Mouse (Mus musculus): ENCODE measurements at regions not wholly inside any gene's neighbourhood (a gene's known extent, or its start where the extent isn't known, plus 50 kb on each side); places are given as distances from the start of the nearest gene placed in this dataset.
"Not testable (repeated sequence)": the region's sequence is repeated elsewhere in the genome, so short reads cannot be mapped to it uniquely, and the experiment has no call there.

DNA sequence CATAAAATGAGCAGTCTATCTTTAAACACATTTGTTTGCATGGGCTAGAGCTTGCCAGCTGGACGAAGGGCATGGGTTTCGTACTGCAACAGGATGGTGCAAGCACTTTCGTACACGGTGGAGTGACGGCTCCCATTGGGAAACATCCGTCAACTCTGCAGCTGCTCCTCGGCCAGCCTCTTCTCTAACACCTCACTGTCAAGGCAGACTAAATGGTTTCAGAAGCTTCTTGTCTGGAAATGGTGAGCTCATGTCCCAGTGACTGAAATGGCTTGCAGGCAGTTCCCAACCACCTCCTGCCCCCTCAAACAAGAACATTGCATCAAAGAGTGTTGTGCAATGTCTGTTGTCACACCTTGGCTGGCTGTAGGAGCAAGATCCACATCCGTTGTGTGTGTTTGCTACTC, 163.4 kb downstream of the Trib2 start:
- no peak for DNase-seq

DNA sequence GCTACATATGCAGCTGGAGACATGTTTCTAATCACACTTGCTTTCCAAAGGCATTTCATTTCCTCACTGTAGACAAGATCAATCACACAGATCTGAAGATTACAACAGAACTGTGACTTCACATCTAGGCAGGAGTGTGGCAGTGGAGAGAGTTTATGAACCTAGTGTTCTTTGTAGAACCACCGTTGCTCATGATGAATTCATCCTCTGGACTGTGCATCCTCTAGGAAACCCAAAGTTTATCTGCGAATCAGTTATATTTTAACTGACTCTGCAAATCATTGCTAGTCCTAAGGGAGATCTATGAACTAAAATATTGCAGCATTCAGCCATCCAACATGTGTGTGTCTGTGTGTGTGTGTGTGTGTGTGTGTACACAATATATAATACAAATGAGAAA, 165.4 kb downstream of the Trib2 start:
- no peak for DNase-seq

DNA sequence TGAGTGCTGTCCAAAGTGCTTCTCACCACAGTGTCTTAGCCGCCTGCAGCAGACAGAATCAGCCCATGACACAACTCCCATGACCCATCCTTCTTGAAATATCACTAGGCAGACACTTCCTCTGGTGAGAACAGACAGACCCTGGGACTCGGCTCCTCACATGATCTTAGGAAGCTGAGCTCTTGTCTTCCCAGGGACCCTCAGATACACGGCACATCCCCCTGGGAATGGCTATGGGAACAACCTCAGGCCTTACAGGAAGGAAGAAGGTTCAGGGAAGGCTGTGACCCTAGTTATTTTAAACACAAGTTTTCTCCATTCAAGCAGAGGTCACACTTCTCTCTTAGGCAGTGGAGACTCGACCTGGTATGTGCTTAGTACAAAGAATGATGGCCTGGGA, 166.8 kb downstream of the Trib2 start:
- DNase-seq = no peak

GRCm38 (mm10) chr12:15649226-15649625, 167.5 kb downstream of the Trib2 start:
- no peak for DNase-seq

- DNase-seq = no peak
Observed at GRCm38 (mm10) chr12:15644074-15644672, 172.5 kb downstream of the Trib2 start.

DNA sequence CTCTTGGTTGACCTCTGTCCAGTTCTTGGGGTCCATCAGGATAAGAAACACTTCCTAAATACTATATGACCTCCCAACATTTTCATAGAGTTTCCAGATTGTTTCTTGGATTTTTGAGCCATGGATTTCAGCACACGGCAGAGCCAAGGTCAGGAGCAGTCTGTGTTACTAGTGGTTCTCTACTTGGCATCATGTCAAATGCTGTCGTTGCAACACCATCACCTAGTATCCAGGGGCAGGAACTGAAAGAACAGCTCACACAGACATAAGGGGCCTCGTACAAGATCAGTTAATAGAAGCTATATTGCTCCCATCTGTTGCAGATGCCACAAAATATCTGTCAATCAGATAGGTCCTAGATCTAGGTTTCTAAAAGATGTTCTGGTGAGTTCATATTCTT, 173.1 kb downstream of the Trib2 start:
- DNase-seq = no peak

DNA sequence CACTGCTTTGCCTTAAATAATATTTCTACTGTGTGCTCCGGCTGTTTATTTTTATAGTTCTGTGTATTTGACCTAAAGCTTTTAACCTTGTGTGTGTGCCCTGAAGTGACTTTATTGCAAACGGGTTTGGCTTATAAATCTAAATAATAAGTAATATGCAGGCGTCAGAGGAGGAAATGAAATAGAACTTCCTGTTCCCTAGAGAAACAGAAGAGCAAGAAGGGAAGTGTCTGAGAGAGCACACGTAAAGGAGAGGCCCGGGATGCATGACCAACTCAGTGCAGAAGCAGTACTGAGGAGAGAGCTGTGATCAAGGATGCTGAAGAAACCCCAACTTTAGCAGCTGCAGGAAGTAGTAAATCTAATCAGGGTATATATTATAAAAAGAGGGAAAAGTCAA, 176.4 kb downstream of the Trib2 start:
- DNase-seq = no peak

DNA sequence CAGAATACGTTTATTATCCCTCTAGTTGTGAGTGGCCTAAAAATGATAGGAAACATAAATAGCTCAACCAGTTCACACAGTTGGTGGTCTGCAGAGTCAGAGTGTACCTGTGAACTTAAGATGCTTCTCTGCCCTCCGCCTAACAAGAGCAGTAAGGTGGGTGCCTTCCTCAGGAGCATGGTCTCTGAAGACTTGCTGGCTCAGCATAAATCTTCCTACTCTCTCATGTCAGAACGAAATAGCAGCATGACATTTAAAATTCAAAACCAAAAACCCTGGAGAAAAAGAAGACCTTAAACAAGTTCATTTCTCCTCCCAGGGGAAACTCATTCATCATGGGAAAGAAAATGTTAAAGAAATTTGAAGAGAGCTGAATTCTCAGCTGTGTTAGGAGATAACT, 186.8 kb downstream of the Trib2 start:
- DNase-seq = no peak

GRCm38 (mm10) chr12:15619521-15619920, 197.2 kb downstream of the Trib2 start:
- no peak for DNase-seq

DNA sequence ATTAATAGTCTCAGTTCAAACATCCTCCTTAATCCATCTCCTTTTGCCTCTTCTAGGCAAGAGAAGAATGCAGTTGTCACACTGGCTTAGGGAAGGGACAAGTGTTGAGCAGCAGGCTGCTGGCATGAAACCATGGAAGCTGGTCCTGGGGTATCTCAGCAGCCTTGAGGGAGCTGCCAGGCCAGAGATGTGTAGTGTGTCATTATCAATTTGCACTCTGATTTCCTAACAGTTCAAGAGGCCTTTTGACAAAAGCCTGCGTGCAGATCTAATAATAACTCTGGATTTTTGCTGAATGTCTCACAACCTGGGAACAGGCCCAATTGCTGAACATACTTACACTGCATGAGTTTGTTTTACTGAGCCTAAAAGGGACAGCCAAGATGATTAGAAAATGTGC, 199.4 kb downstream of the Trib2 start:
- DNase-seq = no peak

GRCm38 (mm10) chr12:15611847-15612580, 204.7 kb downstream of the Trib2 start:
- DNase-seq = no peak

DNA sequence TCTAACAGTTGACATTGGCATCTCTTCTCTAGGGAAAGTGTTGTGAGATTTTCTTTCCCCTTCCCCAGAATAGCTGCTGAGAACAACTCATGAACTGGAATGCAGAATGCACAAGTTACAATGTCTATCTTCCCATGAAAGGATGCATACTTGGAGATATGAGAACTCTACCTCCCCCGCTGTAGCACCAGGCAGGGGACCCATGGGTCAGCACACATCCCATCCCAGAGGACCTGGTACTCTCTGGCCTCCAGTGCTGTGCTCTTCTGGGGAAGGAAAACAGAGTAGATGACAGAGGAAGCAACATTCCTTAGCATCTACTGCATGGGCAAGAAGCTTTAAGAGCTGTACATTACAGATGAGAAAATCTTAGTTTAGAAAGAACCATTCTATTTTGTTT, 209.6 kb downstream of the Trib2 start:
- DNase-seq = no peak

DNA sequence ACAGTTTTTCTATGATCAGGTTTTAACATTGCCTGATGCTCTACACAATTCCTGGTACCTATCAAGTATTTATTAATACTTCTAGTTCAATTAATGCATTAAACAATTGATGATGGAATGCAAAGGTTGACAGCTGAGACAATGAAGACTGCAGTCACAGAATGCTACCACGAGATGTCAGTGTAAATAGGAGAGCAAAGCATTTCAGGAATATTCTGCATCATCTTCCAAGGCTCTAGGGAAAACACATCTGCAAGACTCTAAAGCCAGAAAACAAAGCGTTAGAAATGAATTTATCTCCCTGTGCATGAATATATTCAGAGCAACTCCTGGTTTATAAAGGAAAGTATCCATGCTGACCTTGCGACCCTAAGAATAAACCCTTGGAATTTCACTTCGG, 210.6 kb downstream of the Trib2 start:
- no peak for DNase-seq

DNA sequence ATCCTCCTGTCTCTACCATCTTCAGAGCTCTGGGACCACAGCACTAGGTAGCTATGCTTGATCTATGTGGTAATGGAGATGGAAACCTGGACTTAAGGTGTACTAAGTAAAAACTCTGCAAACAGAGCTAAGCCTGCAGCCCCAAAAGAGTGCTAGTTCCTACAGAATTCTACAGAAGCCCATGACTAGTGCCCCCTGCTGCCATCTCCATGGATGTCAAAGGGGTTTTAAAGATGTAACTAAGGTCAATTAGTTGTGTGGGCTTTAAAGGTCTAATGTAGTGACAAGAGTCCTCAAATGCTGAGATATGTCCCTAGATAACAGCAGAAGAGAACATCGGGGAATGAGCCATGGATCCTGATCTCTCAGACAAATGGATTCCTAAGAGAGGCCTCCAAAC, 212.1 kb downstream of the Trib2 start:
- no peak for DNase-seq

DNA sequence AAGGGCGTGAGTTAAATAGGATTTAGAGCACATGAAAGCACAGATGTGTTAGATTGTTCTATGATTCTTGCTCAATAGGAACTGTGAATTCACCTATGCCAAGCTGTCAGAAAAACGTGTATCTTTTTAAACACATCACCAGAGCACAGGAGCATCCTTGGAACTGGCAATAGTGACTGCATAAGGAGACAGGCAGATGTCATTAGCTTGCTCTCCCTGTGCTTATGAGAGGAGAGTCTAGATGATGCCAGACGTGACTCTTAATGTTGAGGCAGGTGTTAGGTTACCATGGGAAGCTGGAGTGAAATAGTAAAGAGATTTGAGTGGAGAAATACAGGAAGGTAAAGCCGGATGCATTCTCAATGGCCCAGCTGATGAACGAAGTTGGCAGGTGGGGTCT, 212.8 kb downstream of the Trib2 start:
- DNase-seq = no peak

DNA sequence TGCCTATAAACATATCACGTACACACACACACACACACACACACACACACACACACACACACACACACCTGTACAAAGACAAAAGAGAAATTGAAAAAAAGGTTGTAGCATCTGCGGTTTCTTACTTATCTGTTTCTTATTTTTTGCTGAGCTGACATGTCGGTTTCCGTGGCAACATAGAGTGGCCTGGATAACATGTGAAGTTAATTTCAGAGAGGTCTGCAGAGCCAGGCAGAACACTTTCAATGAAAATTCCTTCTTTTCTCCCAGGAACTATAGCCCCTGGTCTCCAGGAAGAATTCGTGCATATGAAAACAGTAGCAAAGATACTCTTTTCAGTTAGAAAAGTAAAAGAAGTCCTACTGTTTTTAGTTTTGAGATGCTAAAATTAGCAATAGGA, 213.4 kb downstream of the Trib2 start:
- DNase-seq = no peak

GRCm38 (mm10) chr12:15594704-15595103, 222.0 kb downstream of the Trib2 start:
- DNase-seq = no peak

DNA sequence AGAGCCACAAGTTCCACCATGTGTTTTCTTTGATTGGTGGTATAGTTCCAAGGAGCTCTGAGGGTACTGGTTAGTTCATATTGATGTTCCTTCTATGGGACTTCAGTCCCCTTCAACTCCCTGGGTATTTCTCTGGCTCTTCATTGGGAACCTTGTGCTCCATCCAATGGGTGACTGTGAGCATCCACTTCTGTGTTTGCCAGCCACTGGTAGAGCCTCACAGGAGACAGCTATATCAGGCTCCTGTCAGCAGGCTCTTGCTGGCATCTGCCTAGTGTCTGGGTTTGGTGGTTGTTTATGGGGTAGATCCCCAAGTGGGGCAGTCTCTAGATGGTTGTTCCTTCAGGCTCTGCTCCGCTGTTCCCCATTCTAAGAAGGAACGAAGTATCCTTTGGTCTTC, 228.9 kb downstream of the Trib2 start:
- DNase-seq = not testable (repeated sequence)

DNA sequence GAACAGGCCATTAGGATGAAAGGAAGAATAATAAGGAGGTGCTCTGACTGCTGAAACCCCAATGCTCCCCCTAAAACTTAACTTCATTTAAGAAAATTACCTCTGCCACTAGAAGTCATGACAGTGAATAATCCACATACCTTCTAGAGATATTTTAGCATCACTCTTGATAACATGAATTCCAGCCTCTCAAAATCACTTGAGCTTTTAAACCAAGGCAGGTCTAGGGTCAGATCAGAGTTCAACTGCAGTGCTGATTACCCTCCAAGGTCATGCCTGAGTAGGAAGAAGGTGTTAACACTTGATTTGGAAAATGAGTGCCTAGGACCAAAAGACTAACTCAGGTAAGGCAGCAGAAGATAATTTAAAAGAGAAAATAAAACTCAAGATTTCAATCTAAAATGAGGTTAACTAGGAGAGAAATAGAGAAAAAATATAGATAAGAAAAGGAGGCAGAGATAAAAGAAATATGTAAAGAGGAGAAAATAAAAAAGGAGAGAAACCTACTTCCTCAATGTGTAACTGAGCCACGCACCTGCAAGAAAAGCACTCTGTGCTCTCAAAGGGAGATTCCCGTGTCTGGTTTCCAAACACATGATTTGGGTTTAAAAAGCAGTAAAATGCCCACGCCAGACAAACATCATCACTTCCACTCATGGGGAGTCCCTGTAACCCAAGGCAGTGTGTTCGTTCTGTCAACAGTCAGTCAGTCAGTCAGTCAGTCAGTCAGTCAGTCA, 229.8 kb downstream of the Trib2 start:
- DNase-seq = no peak

- no peak for DNase-seq
Observed at GRCm38 (mm10) chr12:15585845-15586244, 230.9 kb downstream of the Trib2 start.

- DNase-seq = no peak
Observed at GRCm38 (mm10) chr12:15584721-15585120, 232.0 kb downstream of the Trib2 start.

GRCm38 (mm10) chr12:15566785-15567109, 250.0 kb downstream of the Trib2 start:
- no peak for DNase-seq

- no peak for DNase-seq
Observed at GRCm38 (mm10) chr12:15565941-15566784, 250.6 kb downstream of the Trib2 start.
